Mouse (Mus musculus) neural tube, embryonic 13.5 days (tissue): ENCODE data around the gene Ryr2. TPM values are rescaled to one million over a fixed set of nuclear protein-coding genes. Genes with fewer than 3 reads are reported as not detected.
A peak's percentile ranks its signal among the peaks of the same experiment; 100 is the strongest.
"Not testable (repeated sequence)": the region's sequence is repeated elsewhere in the genome, so short reads cannot be mapped to it uniquely, and the experiment has no call there.

ENCODE experiments used
- ATAC-seq: fragments of 200-750 bp; cut with Nextera tagmentation; 2 replicates; pipeline ENCODE4 v1.8.0; 2017; ENCODE audit warnings: low read depth, mild to moderate bottlenecking, moderate TSS enrichment, moderate library complexity
- H3K27ac ChIP-seq: fragments of 300-500 bp; sonication (generic); replicated peaks from 2 replicates; pipeline ENCODE4 v1.5.1; 2015; ENCODE audit warnings: moderate library complexity, mild to moderate bottlenecking, inconsistent platforms
- H3K27me3 ChIP-seq: fragments of 300-500 bp; sonication (generic); 2 replicates; pipeline ENCODE4 v1.6.1; 2015; ENCODE audit warnings: mild to moderate bottlenecking, inconsistent platforms
- H3K36me3 ChIP-seq: fragments of 300-500 bp; sonication (generic); 2 replicates; pipeline ENCODE4 v1.6.1; 2015; ENCODE audit warnings: mild to moderate bottlenecking, inconsistent platforms
- H3K4me1 ChIP-seq: fragments of 300-500 bp; sonication (generic); replicated peaks from 2 replicates; pipeline ENCODE4 v1.6.1; 2015; ENCODE audit warnings: inconsistent platforms
- H3K4me2 ChIP-seq: fragments of 300-500 bp; sonication (generic); 2 replicates; pipeline ENCODE4 v1.6.1; 2015; ENCODE audit warnings: inconsistent platforms, mild to moderate bottlenecking, moderate library complexity
- H3K4me3 ChIP-seq: fragments of 300-500 bp; sonication (generic); 2 replicates; pipeline ENCODE4 v1.5.1; 2015; ENCODE audit warnings: mild to moderate bottlenecking, inconsistent platforms
- H3K9ac ChIP-seq: fragments of 300-500 bp; sonication (generic); 2 replicates; pipeline ENCODE4 v1.6.1; 2015; ENCODE audit warnings: moderate library complexity, mild to moderate bottlenecking, inconsistent platforms
- H3K9me3 ChIP-seq: fragments of 300-500 bp; sonication (generic); 2 replicates; pipeline ENCODE4 v1.6.1; 2016; ENCODE audit warnings: inconsistent platforms
- WGBS: fragments of 180-500 bp; shearing (Covaris S2); methylation state at CpG from one replicate; pipeline ENCODE4 v1.1.7; 2015; 5-methylcytosine and 5-hydroxymethylcytosine counted together
- polyA plus RNA-seq: library from polyadenylated mRNA; unstranded; fragments of >200 nt; fragmentation: Nextera tagmentation; extraction: Ambion mirVana; gene quantifications from 2 replicates; pipeline ENCODE4 v1.2.1, GENCODE M21; 2015

Ryr2 gene
- 1.6 and 1.9 TPM in 2 replicates for polyA plus RNA-seq

- H3K9me3 ChIP-seq: no peaks in the 10 kb centered on the region
- H3K9ac ChIP-seq: peak within 1 kb of the TSS; percentile 91
- H3K27me3 ChIP-seq: peaks cover 35% of the 10 kb centered on the region
- peaks cover 15% of the 10 kb centered on the region for H3K4me1 ChIP-seq
- peak within 1 kb of the TSS; percentile 92 for H3K4me2 ChIP-seq
- H3K4me3 ChIP-seq: peak within 1 kb of the TSS; percentile 77
- ATAC-seq: peak; percentile 91
- H3K36me3 ChIP-seq: no peaks in the 10 kb centered on the region
- WGBS: 9% methylated on average over 53 of the region's 64 CpGs
- H3K27ac ChIP-seq: peak within 1 kb of the TSS; percentile 88
Measured at GRCm38 (mm10) chr13:12106662-12107632, at the start of gene Ryr2. Gene Ryr2, minus strand, starts transcription at chr13:12106945.

DNA sequence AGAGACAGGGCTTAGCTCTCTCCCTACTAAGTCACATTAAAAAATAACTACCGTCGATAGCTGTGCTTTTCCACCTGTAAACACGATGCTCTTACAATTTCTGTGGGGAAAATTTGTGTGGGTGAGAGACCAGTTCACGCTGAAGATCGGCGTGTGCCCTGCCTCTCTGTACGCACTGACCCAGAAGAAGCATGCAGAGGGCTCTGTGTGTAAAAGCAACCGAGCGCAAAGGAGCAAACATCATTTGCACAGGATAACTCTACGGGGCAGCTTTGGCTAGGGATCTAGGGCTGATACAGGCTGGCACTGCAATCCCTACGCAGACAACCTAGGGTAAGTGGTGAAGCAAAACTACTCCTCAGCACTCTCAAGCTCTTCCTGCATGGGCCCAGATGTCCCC, 47.2 kb upstream of the Ryr2 start:
- H3K4me2 ChIP-seq: no peak overlapping the region
- H3K4me3 ChIP-seq: no peak overlapping the region
- no peak overlapping the region for H3K27ac ChIP-seq
- no peak for ATAC-seq
- no peak overlapping the region for H3K9ac ChIP-seq
- peaks cover under 1% of the 10 kb centered on the region; the same call in 1 of the 2 replicates for H3K4me1 ChIP-seq
- no peaks in the 10 kb centered on the region for H3K9me3 ChIP-seq
- no peaks in the 10 kb centered on the region for H3K36me3 ChIP-seq
- WGBS: 85% methylated on average over 11 of the region's 11 CpGs
- no peaks in the 10 kb centered on the region for H3K27me3 ChIP-seq

- no peak for ATAC-seq
- Histone ChIP-seq H3K27ac (no peak overlapping the region), H3K27me3 (no peaks in the 10 kb centered on the region), H3K9ac (no peak overlapping the region), H3K9me3 (no peaks in the 10 kb centered on the region), H3K4me3 (no peak overlapping the region), H3K4me2 (no peak overlapping the region), H3K4me1 (no peaks in the 10 kb centered on the region), H3K36me3 (no peaks in the 10 kb centered on the region)
- 71% methylated on average over 6 of the region's 6 CpGs for WGBS
Measured at GRCm38 (mm10) chr13:12146918-12147507, 40.3 kb upstream of the Ryr2 start.

DNA sequence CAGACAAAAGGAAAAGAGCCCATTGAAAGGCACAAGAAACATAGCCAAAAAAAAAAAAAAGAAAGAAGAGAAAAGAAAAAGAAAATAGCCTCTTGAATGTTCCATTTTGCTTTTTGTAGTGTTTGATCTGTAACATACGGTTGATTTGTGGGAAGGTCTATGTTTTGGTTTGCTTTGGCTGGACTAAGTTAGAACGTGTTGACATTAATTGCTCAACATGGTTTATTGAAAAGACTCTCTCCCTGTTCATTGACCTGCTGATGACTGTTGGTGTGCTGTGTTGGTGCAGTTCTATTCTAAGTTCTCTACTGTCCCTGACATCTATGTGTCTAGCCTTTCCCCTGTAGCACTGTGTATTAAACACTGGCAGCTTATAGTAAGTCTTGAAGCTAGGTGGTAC, 39.7 kb upstream of the Ryr2 start:
- H3K27me3 ChIP-seq: no peaks in the 10 kb centered on the region
- H3K9me3 ChIP-seq: no peaks in the 10 kb centered on the region
- H3K27ac ChIP-seq: no peak overlapping the region
- WGBS: 74% methylated on average over 2 of the region's 2 CpGs
- no peak overlapping the region for H3K4me3 ChIP-seq
- no peaks in the 10 kb centered on the region for H3K36me3 ChIP-seq
- no peak overlapping the region for H3K9ac ChIP-seq
- no peaks in the 10 kb centered on the region for H3K4me1 ChIP-seq
- no peak overlapping the region for H3K4me2 ChIP-seq
- ATAC-seq: no peak

GRCm38 (mm10) chr13:12143347-12143746, 36.6 kb upstream of the Ryr2 start:
- no peak for ATAC-seq
- H3K27me3 ChIP-seq: no peaks in the 10 kb centered on the region
- WGBS: 91% methylated on average over 5 of the region's 5 CpGs
- no peak overlapping the region for H3K4me3 ChIP-seq
- H3K9me3 ChIP-seq: no peaks in the 10 kb centered on the region
- no peak overlapping the region for H3K27ac ChIP-seq
- no peaks in the 10 kb centered on the region for H3K36me3 ChIP-seq
- no peaks in the 10 kb centered on the region for H3K4me1 ChIP-seq
- no peak overlapping the region for H3K9ac ChIP-seq
- no peak overlapping the region for H3K4me2 ChIP-seq

DNA sequence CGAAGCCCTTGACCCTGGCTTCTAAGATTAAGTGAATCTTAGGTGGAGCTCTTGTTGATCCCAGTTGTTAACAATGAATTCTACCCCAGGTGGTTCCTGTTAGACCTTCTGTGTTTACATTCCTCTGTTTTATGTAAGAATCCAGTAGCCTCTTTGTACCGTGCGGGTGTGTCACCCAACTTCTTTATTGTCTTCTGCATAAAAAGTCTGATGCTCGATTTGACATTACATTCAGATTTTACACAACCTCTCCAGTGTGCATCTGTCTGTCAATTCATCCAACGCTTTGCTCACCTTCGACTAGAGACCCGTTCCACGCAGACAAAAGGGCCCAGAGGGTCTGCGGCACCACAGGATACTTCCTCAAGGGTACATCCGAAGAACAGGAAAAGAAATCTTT, 29.7 kb upstream of the Ryr2 start:
- not testable (repeated sequence) for ATAC-seq, H3K4me1 ChIP-seq, H3K9ac ChIP-seq, H3K36me3 ChIP-seq, H3K9me3 ChIP-seq, H3K27me3 ChIP-seq, H3K4me2 ChIP-seq, H3K27ac ChIP-seq, H3K4me3 ChIP-seq
- WGBS: 89% methylated on average over 10 of the region's 10 CpGs

DNA sequence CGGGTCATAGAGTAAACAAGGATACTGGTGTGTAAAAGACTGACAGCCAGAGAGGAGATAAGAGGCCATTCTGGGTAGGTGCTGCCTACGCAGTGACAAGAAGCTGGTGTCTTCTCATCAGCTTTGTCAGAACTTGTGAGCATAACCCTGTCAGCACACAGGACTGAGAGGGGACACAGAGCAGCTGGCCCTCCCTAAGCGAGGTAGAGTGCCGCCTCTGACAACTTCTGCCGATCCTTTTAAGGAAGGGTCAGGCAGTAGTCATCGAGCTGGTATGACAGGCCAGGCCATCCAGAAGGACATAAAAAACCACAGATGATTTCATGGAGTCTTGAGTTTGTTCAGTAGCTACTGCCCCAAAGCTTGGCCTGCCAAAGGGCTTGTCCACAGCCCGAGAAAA, 26.8 kb upstream of the Ryr2 start:
- Histone ChIP-seq H3K9me3 (no peaks in the 10 kb centered on the region), H3K4me1 (peaks cover 7% of the 10 kb centered on the region; the same call in 1 of the 2 replicates), H3K4me3 (no peak overlapping the region), H3K36me3 (no peaks in the 10 kb centered on the region), H3K9ac (no peak overlapping the region), H3K4me2 (no peak overlapping the region), H3K27me3 (no peaks in the 10 kb centered on the region), H3K27ac (no peak overlapping the region)
- WGBS: 87% methylated on average over 7 of the region's 7 CpGs
- no peak for ATAC-seq

DNA sequence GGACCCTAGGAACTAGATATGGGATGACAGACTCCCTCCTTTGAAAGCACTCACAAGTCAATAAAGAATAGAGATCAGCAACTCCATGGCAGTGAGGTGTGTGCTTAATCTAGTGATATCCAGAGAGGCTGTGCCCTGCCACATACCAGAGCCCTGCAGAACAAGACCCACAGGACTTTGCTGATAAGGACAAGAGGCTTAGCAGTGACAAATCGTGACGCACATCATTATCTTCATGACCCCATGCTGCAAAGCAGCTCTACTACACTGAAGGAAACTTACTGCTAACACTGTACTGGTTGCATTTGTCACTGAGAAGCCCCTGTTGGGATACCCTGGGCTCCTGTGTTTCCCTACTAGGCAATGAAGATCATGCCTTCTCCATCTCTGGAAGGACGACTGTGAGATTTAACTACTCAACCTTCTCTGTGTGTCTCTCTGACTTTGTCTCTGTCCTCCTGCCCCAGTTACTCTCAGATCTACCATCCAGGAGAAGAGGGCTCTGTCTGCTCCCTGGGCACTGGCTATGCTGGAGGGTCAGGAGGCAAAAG, 25.5 kb upstream of the Ryr2 start:
- WGBS: 89% methylated on average over 3 of the region's 3 CpGs
- Histone ChIP-seq H3K27me3 (no peaks in the 10 kb centered on the region), H3K4me1 (peaks cover 7% of the 10 kb centered on the region; the same call in 1 of the 2 replicates), H3K4me2 (no peak overlapping the region), H3K36me3 (no peaks in the 10 kb centered on the region), H3K4me3 (no peak overlapping the region), H3K27ac (no peak overlapping the region), H3K9ac (no peak overlapping the region), H3K9me3 (no peaks in the 10 kb centered on the region)
- no peak for ATAC-seq

DNA sequence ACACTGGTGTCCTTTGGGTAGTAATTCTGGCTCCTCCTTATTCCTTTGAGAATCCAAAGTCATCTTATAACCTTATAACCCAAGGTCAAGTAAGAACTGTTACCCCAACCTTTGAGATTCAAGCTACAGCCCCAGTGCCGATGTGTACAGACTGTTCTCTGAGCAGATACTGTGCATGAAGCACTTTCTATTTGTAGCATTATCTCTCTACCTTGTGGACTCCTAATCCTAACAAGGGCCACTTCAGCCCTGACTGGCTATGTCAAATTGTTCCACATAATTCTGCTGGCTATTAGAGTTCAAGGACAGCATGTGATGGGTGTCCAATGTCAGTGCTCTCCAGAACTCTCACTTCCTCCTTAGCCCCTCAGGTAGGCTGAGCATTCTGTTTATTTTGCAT, 22.4 kb upstream of the Ryr2 start:
- Histone ChIP-seq H3K9ac (no peak overlapping the region), H3K4me2 (no peak overlapping the region), H3K27me3 (no peaks in the 10 kb centered on the region), H3K36me3 (no peaks in the 10 kb centered on the region), H3K4me1 (peaks cover 7% of the 10 kb centered on the region; the same call in 1 of the 2 replicates), H3K9me3 (no peaks in the 10 kb centered on the region), H3K4me3 (no peak overlapping the region), H3K27ac (no peak overlapping the region)
- 88% methylated on average over 1 of the region's 1 CpGs for WGBS
- no peak for ATAC-seq

- Histone ChIP-seq H3K27ac (no peak overlapping the region), H3K4me2 (no peak overlapping the region), H3K9ac (no peak overlapping the region), H3K27me3 (no peaks in the 10 kb centered on the region), H3K4me1 (peaks cover 3% of the 10 kb centered on the region; the same call in 1 of the 2 replicates), H3K9me3 (no peaks in the 10 kb centered on the region), H3K36me3 (no peaks in the 10 kb centered on the region), H3K4me3 (no peak overlapping the region)
- no peak for ATAC-seq
Measured at GRCm38 (mm10) chr13:12126099-12126498, 19.4 kb upstream of the Ryr2 start.

DNA sequence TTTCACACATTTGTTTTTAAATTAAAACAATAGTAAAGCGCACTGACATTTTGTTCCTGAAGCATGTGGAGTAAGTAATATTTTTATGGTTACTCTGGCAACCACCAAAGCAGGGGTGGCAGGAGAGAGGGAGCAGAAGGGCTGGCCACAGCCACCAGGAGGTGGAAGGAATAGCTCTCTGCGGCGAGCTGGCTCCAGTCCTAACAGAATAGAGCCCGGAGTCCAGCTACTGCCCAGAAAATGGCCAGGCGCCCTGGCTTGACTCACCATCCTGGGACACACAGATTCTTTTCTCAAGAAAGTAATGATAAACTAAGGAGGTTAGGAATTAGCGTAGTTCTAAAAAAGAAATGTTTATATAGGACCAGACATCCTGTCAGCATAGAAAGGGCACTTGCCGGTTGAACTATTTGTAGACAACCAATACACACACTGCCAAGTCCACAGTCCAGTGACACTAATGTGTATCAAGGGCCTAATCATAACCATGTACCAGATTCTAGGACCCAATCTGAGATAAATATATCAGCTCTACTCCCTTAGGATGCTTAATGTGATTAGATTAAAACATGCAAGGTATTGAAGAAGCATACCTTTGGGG, 18.3 kb upstream of the Ryr2 start:
- H3K27ac ChIP-seq: no peak overlapping the region
- H3K9ac ChIP-seq: no peak overlapping the region
- H3K4me1 ChIP-seq: no peaks in the 10 kb centered on the region
- no peaks in the 10 kb centered on the region for H3K27me3 ChIP-seq
- WGBS: 82% methylated on average over 7 of the region's 7 CpGs
- H3K4me3 ChIP-seq: no peak overlapping the region
- H3K4me2 ChIP-seq: no peak overlapping the region
- H3K36me3 ChIP-seq: no peaks in the 10 kb centered on the region
- ATAC-seq: no peak
- H3K9me3 ChIP-seq: no peaks in the 10 kb centered on the region

- no peak overlapping the region for H3K9ac ChIP-seq
- no peak for ATAC-seq
- no peaks in the 10 kb centered on the region for H3K9me3 ChIP-seq
- H3K4me3 ChIP-seq: no peak overlapping the region
- 93% methylated on average over 8 of the region's 8 CpGs for WGBS
- no peak overlapping the region for H3K27ac ChIP-seq
- H3K27me3 ChIP-seq: no peaks in the 10 kb centered on the region
- H3K36me3 ChIP-seq: no peaks in the 10 kb centered on the region
- H3K4me1 ChIP-seq: no peaks in the 10 kb centered on the region
- H3K4me2 ChIP-seq: no peak overlapping the region
Measured at GRCm38 (mm10) chr13:12115551-12115950, 8.8 kb upstream of the Ryr2 start.
